Mouse (Mus musculus) layer of hippocampus, postnatal 25 days (tissue): ENCODE measurements around the gene Fosl1. TPM values are rescaled to one million over a fixed set of nuclear protein-coding genes. Genes with fewer than 3 reads are reported as not detected.
"Not testable (repeated sequence)": the region's sequence is repeated elsewhere in the genome, so short reads cannot be mapped to it uniquely, and the experiment has no call there.

Experiments
- DNase-seq, 2 experiments: peaks; one replicate each; pipeline ENCODE4 v3.0.0; 2022; ENCODE audit warnings: mixed read lengths in 2 of 2, low spot score in 1 of 2; ENCODE audit errors: extremely low spot score in 1 of 2
- total RNA-seq, 2 experiments: library from RNA; stranded (reverse); gene quantifications; 2 replicates each; pipeline ENCODE4 v1.2.3; 2021

Fosl1 gene
- total RNA-seq, 2 experiments from 2014 or later, result not detected

DNA sequence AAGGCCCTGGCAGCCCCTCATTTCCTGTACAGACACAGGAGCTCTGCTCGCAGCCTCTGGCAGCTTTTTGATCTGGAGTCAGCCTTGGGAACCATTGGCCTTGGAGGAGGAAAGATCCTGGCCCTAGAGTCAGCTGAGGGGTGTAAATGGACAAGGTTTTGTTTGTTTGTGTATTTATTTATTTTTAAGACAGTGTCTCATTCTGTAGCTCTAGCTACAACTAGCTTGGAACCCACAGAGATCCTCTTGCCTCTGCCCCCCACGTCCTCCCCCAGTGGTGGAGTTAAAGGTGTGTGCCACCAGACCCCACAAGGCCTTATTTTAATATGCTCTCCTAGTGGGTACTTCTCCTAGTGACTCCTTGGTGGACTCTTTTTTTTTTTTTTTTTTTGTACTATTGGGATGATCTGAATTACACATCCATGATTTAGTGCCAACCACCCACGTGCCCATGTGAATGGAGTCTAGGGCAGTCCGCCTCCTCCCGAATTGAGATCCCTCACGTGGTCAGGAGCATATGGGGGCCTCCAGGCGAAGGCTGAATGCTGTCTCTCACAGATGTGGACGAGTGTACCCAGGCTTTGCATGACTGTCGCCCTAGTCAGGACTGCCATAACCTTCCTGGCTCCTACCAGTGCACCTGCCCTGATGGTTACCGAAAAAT lies 29.8 kb downstream of the Fosl1 start:
- DNase-seq, result no peak

DNA sequence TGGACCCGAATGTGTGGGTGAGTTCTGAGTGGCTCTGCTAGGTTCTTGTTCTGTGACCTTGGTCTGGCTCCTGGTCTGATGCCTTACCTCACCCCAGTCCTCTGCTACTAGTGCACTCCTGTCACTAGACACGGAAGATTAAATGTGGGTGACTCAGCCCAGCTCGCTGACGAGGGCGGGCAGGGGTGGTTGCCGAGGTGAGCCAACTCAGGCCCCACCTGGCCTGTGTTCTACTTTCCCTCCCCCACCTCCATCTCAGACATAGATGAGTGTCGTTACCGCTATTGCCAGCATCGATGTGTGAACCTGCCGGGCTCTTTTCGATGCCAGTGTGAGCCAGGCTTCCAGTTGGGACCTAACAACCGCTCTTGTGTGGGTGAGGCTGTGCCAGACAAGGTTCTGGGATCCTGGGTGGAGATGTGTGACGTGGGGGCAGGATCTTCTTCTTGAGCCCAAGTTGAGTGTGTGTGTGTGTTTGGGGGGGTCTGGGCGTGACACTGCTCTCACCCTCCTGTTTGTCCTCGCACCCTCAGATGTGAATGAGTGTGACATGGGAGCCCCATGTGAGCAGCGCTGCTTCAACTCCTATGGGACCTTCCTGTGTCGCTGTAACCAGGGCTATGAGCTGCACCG lies 30.4 kb downstream of the Fosl1 start:
- DNase-seq, result no peak

DNA sequence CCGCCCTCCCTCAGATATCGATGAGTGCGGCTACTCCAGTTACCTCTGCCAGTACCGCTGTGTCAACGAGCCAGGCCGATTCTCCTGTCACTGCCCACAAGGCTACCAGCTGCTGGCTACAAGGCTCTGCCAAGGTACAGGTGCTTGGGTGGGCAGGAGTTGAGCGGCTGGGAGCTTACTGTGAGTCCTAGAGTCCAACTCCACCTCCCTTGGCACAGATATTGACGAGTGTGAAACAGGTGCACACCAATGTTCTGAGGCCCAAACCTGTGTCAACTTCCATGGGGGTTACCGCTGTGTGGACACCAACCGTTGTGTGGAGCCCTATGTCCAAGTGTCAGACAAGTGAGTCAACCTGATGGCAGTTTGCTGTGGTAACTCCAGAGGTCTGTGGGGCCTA lies 32.7 kb downstream of the Fosl1 start:
- DNase-seq, result no peak

DNA sequence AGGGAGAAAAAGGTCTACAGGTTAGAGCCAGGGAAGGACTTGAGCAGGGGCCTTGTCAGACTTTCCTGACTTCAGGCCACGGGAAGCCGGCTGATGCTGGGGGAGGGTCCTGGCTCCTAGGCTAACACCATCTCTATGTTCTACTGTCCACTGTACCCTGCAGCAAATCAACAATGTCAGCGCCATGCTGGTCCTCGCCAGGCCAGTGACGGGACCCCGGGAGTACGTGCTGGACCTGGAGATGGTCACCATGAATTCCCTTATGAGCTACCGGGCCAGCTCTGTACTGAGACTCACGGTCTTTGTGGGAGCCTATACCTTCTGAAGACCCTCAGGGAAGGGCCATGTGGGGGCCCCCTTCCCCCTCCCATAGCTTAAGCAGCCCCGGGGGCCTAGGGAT lies 34.1 kb downstream of the Fosl1 start:
- DNase-seq, result no peak

DNA sequence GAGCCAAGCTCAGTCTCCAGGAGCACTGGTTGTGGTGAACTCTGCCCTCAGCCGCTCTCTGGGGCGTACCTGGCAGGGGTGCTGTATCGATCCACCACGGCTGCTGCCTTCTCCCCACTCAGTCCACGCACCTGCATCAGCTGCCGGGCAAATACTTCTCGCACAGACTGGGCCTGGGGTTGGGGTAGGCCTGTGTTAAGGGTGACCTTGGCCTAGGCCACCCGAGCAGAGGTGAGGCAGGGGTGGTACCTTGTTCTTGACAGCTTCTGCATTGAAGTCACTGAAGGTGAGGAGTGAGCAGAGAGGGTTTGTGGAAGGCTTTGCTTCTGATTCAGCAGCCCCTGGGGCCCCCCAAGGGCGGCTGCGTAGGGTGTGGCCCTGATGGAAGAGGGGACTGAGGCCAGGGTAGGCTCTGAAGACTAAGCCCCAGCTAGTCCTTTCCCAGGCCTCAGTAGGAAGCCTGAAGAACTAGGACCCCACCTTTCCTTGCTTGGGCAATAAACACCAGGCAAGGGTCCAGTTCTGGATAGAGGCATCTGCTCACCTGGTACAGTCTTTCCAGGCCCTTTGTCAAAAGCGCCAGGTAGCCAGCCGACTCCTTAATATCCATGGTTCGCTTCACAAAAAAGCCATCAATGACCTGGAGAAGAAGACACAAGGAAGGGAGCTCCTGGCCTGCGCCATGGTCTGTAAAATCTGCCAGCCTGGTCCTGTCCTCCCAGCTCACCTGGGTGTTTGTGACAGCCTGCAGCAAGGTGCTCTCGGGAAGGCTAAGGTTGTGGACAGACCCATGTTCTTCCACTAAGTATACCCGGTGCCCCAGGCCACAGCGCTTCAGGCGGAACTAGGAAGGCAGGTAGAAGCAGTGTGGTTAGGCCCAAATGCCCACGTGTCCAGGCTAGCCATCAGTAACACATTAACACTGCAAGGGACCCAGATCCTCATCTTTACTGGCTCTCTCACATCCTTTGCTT lies 36.3 kb downstream of the Fosl1 start:
- DNase-seq, result no peak

DNA sequence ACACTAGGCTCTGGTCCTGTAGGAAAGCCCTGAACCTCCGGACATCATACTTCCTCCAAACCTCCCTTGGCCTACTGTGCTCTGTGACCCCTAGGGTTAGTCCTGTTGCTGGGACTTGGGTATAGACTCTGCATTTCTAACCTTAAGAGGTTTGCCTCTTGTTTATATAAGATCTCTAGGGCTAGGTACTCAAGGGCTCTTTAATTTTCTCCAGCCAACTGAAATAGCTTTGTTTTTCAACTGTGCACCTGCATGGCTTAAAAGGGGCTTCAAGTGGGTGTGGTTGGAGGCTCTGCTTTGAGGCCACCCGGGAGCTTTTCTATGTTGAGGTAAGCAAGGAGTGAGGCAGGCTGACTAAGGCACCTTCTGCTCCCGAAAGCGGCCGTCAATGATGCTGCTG lies 37.1 kb downstream of the Fosl1 start:
- DNase-seq, result no peak

DNA sequence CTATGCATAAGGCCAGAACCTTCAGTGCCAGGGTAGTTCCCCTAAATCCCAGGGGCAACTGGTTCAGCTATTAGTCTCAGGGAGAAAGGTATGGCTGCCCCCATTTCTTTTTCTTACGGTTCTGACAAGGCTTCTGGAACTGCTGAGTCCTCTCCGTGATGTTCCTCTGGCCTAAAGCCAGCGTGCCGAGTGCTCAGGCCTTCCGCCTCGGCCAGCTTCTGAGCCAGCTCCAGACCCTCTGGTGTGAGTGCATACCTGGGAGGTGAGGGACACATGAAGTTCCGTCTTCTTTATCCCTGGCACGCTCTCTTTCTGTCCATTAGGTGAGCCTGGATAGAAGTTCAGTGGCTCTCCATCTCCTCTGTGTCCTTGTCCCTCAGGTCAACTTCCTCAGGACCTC lies 38.0 kb downstream of the Fosl1 start:
- no peak for DNase-seq

DNA sequence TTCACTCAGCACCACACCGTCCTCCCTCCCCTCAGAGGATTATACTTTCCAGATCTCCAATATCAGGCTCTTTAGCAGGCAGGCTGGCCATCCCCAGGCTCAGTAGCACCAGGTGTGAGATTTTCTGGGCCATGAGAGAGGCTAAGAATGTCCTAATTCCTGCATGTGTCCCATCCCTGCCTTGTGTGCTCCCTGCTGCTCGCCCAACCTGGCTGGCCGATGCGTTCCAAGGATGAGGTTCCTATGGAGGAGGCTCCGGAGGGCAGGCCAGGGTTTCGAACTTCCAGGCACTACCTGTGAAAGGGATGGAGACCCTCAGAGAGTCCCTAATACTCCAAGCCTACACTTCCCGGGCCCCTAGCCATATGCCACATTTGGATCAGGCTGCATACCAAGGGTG lies 38.5 kb downstream of the Fosl1 start:
- no peak for DNase-seq

DNA sequence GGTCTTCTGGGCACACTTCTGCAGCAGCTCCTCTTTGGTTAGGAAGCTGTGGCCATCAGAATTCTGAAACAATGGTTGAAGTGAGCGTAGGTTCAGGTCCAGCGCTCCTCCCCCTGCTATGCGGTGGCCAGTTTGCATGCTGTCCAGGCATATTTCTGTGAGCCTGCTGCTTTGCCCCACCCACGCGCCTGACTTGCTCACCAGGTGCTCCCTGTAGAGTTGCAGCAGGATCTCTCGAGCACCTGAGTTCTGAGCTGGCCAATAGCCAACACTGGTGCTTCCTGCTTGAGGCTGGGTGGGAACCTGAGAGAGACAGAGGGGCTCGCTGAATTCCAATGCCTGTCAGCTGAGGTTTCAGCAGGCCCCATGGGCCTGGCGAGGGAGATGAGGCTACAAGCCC lies 38.9 kb downstream of the Fosl1 start:
- no peak for DNase-seq

DNA sequence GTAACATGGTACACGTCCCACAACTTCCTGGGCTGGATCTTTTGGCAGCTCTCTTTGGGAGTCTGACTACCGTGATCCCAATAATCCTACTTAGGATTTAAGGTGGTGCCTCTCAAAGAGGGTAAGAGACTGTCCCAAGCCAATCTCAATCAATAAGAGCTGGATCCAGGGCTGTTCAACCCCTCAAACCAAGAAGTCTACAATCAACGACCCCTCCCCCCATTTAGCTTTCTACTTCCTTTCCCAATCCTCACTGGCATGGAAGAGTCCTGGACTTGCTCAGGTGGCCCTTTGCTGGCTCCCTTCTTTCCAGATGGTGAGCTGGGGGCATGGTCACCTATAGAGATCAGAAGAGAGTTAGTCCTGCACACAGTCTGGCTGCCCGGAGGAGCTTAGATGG lies 39.4 kb downstream of the Fosl1 start:
- DNase-seq, result no peak

DNA sequence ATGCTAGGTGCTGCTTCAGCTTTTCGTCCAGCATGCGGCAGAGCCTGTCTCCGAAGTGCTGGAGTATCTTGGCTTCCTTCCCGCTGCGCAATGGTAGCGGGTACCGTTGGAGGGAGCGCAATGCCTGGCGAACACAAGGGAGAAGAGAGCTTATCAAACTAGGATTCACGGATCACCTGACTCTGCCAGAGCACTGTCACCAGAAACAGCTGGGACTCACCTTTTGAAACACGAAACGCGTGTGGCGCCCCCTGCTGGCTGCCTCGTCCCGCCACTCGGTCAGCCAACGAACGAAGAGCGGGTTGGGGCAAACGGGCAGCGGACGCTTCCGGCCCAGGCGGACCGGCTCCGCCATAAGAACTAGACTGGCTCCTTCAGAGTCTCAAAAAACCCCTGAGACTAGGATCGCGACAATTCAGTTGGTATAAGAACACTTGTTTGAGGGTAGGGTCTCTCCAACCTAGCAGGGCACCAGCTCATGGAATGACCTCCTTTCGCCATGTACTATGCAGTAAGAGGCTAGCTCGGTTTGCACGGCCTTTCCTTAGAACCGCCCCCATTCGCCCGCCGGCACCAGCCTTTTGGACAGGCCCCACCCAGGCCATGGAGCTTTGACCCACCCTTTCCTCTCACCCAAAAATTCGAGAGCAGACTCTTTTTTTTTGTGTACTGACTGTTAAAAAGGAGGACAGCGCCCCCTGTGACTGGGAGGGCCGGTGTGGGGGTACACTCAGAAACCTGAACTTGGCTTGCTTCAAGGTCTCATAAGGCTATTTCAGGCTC lies 40.6 kb downstream of the Fosl1 start, which contains the start of gene Mus81:
Gene Mus81 (minus strand): TSS at position 635 of the 783 bp plus-strand sequence.
- peak; percentile 92 to 97 for DNase-seq

DNA sequence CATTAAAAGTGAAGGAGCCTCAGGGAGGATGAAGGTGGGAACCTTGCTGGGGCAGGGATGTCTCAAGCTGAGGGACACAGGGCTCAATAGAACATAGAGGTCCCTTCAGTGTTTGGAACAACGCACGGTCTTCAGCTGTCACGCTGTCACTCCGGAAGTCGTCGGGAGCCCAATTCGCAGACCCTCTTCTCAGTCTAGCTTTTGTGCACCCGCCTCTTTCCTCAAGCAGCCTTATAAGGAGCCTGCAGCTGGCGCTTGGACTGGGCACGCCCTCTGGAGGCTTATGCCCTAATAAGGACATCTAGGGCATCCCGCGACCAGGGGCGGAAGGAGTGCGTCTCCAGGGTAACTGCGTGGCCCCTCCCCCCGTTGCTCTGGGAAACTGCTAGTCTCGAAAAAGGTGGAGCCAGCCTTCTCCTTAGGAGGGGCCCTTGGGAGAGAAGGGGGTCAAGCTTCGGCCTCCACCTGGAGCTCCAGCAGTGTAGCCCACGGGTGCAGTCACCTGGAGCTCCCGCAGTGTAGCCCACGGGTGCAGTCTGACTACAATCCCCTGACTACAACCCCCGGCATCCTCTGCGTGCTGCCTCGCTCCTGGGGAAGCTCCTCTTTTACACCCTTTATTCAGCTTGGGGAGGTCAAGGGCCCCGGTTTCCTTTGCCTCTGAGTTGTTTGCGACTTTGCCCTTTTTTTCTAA lies 41.7 kb downstream of the Fosl1 start:
- peak; percentile 91 to 95 for DNase-seq

DNA sequence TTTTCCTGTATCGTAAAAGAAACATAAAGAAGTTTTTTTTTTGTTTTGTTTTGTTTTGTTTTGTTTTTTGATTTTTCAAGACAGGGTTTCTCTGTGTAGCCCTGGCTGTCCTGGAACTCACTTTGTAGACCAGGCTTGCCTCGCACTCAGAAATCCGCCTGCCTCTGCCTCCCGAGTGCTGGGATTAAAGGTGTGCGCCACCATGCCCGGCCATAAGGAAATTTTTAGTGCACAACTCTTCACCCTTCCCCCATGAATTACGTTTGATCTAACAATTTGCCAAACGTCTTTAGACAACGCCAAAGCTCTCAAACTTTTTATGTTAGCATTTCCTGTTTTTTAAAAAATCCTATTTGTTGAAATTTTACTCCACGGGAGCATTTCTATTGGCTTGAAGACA lies 42.4 kb downstream of the Fosl1 start:
- DNase-seq, result not testable (repeated sequence)

DNA sequence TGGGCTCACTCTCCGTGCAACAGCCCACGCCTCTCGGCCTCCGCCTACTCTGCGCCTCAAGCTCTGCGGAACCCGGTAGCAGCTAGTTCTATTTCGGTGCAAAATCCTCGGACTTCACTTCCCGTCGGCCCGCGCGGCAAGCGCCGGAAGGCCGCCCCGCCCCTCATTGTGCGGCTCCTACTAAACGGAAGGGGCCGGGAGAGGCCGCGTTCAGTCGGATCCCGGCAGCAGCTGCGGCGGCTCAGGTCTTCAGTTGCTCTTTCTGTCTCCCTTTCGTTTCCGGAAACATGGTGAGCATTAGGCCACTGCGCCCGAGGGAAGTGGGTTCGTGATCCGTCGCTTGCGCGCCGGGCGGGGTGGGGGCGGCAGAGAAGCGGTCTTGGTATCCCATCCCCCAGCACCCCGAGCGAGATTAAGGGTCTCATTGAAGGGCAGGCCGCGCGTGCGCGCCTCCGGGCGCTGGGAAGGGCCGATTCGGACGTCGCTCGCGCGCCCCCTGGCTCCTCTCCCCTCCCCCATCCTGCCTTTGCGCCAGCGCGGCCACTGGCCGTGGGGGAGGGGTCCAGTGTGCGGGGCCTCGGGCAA lies 43.1 kb downstream of the Fosl1 start, which contains the start of gene Cfl1:
Gene Cfl1 (plus strand): TSS at position 143 of the 585 bp plus-strand sequence.
- DNase-seq, result peak; percentile 82 to 86

DNA sequence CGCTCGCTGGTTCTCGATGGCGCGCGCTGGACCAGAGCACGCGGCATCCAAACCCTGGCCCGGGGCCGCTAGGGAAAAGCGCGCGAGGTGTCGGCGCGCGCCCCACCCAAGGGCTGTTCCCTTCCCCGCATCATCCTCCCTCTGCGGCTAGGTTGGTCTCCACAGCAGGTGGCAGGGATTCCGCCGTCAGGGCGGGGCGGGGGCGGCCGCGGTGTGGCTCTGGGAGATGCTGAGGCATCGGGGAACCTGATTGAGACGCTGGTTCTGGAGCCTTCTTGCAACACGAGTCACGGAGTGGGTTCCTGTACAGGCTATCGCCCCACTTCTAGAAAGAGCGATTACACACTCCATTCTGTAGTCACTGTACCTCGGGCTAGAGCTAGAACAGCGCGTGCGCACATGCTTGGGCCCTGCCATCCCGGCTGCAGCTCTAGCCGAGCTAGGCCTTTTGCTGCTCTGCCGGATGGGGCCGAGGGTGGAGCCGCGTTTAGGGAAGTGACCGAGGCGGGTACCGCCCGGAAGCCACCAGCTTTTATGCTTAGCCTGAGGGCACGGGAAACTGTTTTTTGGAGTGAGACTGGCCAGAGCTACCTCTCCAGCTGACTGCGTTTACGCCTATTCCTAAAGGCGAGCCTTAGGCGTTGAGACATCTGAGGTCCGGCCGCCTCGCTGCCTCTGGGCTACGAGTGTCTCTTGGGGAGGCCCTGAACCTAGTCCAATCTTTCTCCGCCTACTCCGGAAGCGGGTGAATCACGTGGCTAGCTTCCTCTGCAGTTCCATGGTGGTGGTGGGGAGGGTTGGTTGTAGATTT lies 43.8 kb downstream of the Fosl1 start:
- peak; percentile 63 to 67 for DNase-seq

DNA sequence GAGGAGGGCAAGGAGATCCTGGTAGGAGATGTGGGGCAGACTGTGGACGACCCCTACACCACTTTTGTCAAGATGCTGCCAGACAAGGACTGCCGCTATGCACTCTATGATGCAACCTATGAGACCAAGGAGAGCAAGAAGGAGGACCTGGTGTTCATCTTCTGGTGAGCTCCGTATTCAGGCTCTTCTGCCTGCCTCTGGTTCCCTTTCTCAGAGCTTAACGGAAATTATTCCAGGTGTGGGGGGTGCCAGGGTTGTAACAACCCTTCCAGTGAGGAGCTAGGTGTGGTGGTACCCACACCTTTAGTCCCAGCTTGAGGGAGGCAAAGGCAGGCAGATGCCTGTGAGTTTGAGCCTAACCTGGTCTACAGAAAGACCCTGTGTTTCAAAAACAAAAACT lies 45.3 kb downstream of the Fosl1 start:
- no peak for DNase-seq

DNA sequence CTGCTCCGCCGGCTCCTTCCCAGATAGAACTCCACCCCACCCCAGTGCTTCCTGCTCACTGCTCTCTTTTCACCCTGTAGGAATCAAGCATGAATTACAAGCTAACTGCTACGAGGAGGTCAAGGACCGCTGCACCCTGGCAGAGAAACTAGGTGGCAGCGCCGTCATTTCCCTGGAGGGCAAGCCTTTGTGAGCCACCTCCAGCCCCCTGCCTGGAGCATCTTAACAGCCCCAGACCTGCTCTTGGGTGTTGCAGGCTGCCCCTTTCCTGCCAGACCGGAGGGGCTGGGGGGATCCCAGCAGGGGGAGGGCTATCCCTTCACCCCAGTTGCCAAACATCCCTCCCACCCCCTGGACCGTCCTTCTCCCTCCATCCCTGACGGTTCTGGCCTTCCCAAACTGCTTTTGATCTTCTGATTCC lies 46.0 kb downstream of the Fosl1 start:
- not testable (repeated sequence) for DNase-seq

DNA sequence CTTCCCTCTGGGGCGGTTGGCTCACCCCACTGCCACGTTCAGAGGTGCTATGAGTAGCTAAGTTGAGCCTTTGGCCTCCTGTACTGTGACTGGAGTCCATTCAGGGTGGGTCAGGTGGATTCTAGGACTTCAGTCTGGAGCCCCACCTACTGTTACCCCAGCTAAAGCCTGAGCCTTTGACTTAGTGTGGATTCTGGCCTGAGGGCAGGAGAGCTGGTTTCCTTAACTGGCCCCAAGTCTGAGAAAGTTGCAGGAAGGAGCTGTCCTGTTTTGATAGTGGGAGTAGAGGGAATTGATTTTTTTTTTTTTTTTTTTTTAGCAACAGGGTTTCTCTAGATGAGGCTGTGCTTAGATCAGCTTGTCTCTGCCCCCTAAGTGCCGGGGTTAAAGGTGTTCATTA lies 47.0 kb downstream of the Fosl1 start:
- DNase-seq, result no peak
